Mouse (Mus musculus) liver, embryonic 14 days (tissue): ENCODE measurements around the gene Taar7d. TPM values are rescaled to one million over a fixed set of nuclear protein-coding genes. Genes with fewer than 3 reads are reported as not detected.

Source experiments
- polyA plus RNA-seq: library from polyadenylated mRNA; depleted of rRNA; stranded (reverse); fragments of >200 nt; gene quantifications from 2 replicates; pipeline ENCODE4 v1.2.3, GENCODE M21; 2012; rRNA removed

Gene Taar7d
- polyA plus RNA-seq: not detected in 2 replicates

DNA sequence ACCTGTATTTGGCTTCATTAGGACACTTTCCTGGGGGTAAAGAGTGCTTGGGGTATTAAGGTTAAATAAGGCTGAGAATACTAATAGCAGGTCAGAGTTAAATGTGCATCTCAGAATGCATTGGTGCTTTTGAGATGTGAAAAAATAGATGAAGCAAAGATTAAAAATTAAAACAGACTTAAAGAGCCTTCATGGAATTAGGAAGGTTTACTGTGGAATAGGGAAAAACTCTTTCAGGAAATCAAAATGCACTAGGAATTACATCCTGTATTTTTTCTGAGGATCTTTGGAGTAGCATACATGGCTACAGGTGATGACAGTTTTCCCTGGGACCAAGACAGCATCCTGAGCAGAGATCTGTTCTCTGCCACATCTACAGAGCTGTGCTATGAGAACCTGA, at the start of gene Taar7d:
TSS of gene Taar7d (plus strand) at position 301 of the 400 bp plus-strand sequence.

GRCm38 (mm10) chr10:23985546-23985945, 41.5 kb upstream of the Taar7d start, which contains the start of gene Taar6:
Taar6 (minus strand) TSS chr10:23985646.

DNA sequence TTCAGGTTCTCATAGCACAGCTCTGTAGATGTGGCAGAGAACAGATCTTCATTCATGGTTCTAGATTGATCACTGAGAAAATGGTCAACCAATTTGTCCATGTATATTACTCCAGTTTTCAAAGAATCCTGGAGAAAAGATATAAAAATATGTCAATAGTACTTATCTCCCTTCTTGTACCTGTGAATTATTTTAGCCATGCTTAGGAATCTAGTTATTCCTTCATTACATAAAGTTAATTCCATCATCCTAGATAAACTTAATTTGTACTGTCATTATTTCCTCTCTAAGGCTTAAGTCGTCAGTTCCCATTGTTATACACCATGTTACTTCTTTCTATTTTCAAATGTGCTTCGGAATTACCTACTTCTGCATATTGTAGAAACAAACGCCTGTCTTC, 33.6 kb upstream of the Taar7d start, which contains the start of gene Taar7a:
TSS of gene Taar7a (minus strand) at position 101 of the 400 bp plus-strand sequence.

GRCm38 (mm10) chr10:23999639-24000038, 27.4 kb upstream of the Taar7d start, which contains the start of gene Taar7b:
Taar7b (plus strand) TSS chr10:23999939.

DNA sequence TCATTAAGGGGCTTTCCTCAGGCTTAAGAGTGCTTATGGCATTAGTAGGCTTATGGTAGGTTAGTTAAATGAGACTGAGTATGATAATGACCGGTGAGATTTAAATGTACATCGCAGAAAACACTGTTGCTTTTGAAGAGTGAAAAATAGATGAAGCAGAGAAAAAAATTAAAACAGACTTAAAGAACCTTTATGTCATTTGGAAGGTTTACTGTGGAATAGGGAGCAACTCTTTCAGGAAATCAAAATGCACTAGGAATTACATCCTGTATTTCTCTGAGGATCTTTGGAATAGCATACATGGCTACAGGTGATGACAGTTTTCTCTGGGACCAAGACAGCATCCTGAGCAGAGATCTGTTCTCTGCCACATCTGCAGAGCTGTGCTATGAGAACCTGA, 10.3 kb downstream of the Taar7d start, which contains the start of gene Taar7e:
TSS of gene Taar7e (plus strand) at position 301 of the 400 bp plus-strand sequence.

DNA sequence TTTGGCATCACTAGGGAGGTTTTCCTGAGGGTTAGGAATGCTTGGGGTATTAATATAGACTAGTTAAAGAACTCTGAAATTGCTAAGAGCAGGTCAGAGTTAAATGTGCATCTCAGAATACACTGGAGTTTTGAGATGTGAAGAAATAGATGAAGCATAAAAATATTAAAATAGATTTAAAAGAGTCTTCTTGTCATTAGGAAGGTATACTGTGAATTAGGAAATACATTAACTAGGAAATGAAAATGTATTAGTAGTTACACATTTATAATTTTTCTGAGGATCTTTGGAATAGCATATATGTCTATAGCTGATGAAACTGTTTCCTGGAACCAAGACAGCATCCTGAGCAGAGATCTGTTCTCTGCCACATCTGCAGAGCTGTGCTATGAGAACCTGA, 22.2 kb downstream of the Taar7d start, which contains the start of gene Taar7f:
TSS of gene Taar7f (plus strand) at position 301 of the 400 bp plus-strand sequence.

GRCm38 (mm10) chr10:24076200-24076599, 49.2 kb downstream of the Taar7d start, which contains the start of gene Taar8a:
Taar8a (plus strand) TSS chr10:24076500.

Other genes starting within 250 kb of the Taar7d start
- gene Rps12, start 239.9 kb upstream of the Taar7d start, polyA plus RNA-seq: 3,859 and 3,962 TPM in 2 replicates
- gene Slc18b1, start 230.2 kb upstream of the Taar7d start, polyA plus RNA-seq: 2.0 TPM in 2 replicates
- gene Vnn3, start 175.8 kb upstream of the Taar7d start, polyA plus RNA-seq: 0.38 and 0.56 TPM in 2 replicates
- 0.80 and 1.0 TPM in 2 replicates for gene Vnn1, start 132.5 kb upstream of the Taar7d start, polyA plus RNA-seq
- not detected in 2 replicates for gene Taar1, start 106.9 kb upstream of the Taar7d start, polyA plus RNA-seq
- not detected in 2 replicates for gene Taar2, start 88.7 kb upstream of the Taar7d start, polyA plus RNA-seq
- not detected in 2 replicates for gene Taar3, start 77.7 kb upstream of the Taar7d start, polyA plus RNA-seq
- gene Taar4, start 66.7 kb upstream of the Taar7d start, polyA plus RNA-seq: not detected in 2 replicates
- gene Taar5, start 56.5 kb upstream of the Taar7d start, polyA plus RNA-seq: not detected in 2 replicates
- not detected in 2 replicates for gene Taar6, start 41.6 kb upstream of the Taar7d start, polyA plus RNA-seq
- not detected in 2 replicates for gene Taar7a, start 33.7 kb upstream of the Taar7d start, polyA plus RNA-seq
- not detected in 2 replicates for gene Taar7b, start 27.3 kb upstream of the Taar7d start, polyA plus RNA-seq
- gene Taar7e, start 10.4 kb downstream of the Taar7d start, polyA plus RNA-seq: not detected in 2 replicates
- gene Taar7f, start 22.3 kb downstream of the Taar7d start, polyA plus RNA-seq: not detected in 2 replicates
- not detected in 2 replicates for gene Taar8a, start 49.3 kb downstream of the Taar7d start, polyA plus RNA-seq
- gene Taar8b, start 65.1 kb downstream of the Taar7d start, polyA plus RNA-seq: not detected in 2 replicates
- not detected in 2 replicates for gene Taar8c, start 74.7 kb downstream of the Taar7d start, polyA plus RNA-seq
- not detected in 2 replicates for gene Taar9, start 82.3 kb downstream of the Taar7d start, polyA plus RNA-seq
- 11.8 and 15.5 TPM in 2 replicates for gene Stx7, start 122.1 kb downstream of the Taar7d start, polyA plus RNA-seq
- gene Moxd1, start 196.3 kb downstream of the Taar7d start, polyA plus RNA-seq: 0.10 and 0.21 TPM in 2 replicates